Mouse (Mus musculus) right cerebral cortex, postnatal 25 days (tissue): ENCODE results near the gene Pgbd1.

ENCODE experiments used
- DNase-seq: peaks from one replicate; pipeline ENCODE4 v3.0.0; 2022

Pgbd1 gene

GRCm38 (mm10) chr13:21415266-21415665, 25.6 kb downstream of the Pgbd1 start:
- DNase-seq, result no peak

- no peak for DNase-seq
Observed at GRCm38 (mm10) chr13:21414231-21415212, 26.3 kb downstream of the Pgbd1 start.

- DNase-seq, result no peak
Observed at GRCm38 (mm10) chr13:21408805-21409459, 31.9 kb downstream of the Pgbd1 start.

GRCm38 (mm10) chr13:21407969-21408804, 32.7 kb downstream of the Pgbd1 start:
- DNase-seq, result peak; percentile 89

GRCm38 (mm10) chr13:21407341-21407740, 33.5 kb downstream of the Pgbd1 start:
- no peak for DNase-seq

- no peak for DNase-seq
Observed at GRCm38 (mm10) chr13:21402848-21403247, 38.0 kb downstream of the Pgbd1 start.

- peak; percentile 81 for DNase-seq
Observed at GRCm38 (mm10) chr13:21402287-21402846, 38.5 kb downstream of the Pgbd1 start, which contains the start of gene Zkscan3. Gene Zkscan3, minus strand, starts transcription at chr13:21402755.

GRCm38 (mm10) chr13:21401636-21402286, 39.1 kb downstream of the Pgbd1 start:
- no peak for DNase-seq

GRCm38 (mm10) chr13:21401166-21401565, 39.7 kb downstream of the Pgbd1 start:
- no peak for DNase-seq

- no peak for DNase-seq
Observed at GRCm38 (mm10) chr13:21397486-21397885, 43.4 kb downstream of the Pgbd1 start.

- peak; percentile 13 for DNase-seq
Observed at GRCm38 (mm10) chr13:21396048-21396447, 44.8 kb downstream of the Pgbd1 start.

GRCm38 (mm10) chr13:21395623-21396022, 45.2 kb downstream of the Pgbd1 start:
- DNase-seq, result no peak

GRCm38 (mm10) chr13:21395211-21395610, 45.6 kb downstream of the Pgbd1 start:
- DNase-seq, result no peak

GRCm38 (mm10) chr13:21377773-21378172, 63.1 kb downstream of the Pgbd1 start:
- no peak for DNase-seq

- DNase-seq, result no peak
Observed at GRCm38 (mm10) chr13:21372700-21373099, 68.2 kb downstream of the Pgbd1 start.
